Mouse (Mus musculus): ENCODE measurements at regions not wholly inside any gene's neighbourhood (a gene's known extent, or its start where the extent isn't known, plus 50 kb on each side); places are given as distances from the start of the nearest gene placed in this dataset.

GRCm38 (mm10) chr8:117930687-117931086, 128.9 kb upstream of the Mphosph6 start:
- TF ChIP-seq CTCF (IDR thresholded peaks at IDR 0.05; ENCODE audit: extremely low read depth, insufficient read length, insufficient replicate concordance, low read depth, low read length) (no peak), POLR2A (IDR thresholded peaks at IDR 0.05; ENCODE audit: low read depth, low read length) (no peak)

Measured in small intestine, adult 2 months (tissue).